Mouse (Mus musculus): ENCODE measurements at regions not wholly inside any gene's neighbourhood (a gene's known extent, or its start where the extent isn't known, plus 50 kb on each side); places are given as distances from the start of the nearest gene placed in this dataset.

DNA sequence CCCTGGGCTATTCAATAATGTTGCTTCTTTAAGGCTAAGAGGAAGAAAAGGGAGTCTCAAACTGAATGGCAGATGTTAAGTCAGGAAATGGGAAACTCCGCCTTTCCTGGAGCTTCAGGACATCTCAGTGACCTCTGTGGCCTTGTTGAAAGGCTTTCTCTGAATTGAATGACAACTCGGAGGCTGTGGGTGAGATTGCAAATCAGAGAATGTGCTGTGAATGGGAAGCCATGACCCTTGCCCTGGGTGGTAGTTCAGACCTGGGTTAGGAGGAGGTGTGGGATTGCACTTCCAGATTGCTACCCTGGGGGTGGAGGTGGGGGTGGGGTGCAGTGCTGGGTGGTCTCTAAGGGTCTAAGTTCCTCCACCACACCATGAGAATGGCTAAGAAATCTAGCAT lies 213.8 kb upstream of the Rbms1 start:
- Histone ChIP-seq H3K4me1 (peaks cover 4% of the 10 kb centered on the region; the same call in 1 of the 2 replicates), H3K36me3 (no peaks in the 10 kb centered on the region), H3K9ac (no peak overlapping the region), H3K27ac (peak overlapping the region; percentile 13; the same call in 1 of the 2 replicates), H3K4me2 (no peak overlapping the region), H3K4me3 (replicated peaks) (no peak overlapping the region), H3K9me3 (replicated peaks) (no peaks in the 10 kb centered on the region), H3K27me3 (no peaks in the 10 kb centered on the region)
- 14% methylated on average over 2 of the region's 2 CpGs for WGBS
- ATAC-seq (replicated peaks; ENCODE audit: low FRiP score), result no peak

DNA sequence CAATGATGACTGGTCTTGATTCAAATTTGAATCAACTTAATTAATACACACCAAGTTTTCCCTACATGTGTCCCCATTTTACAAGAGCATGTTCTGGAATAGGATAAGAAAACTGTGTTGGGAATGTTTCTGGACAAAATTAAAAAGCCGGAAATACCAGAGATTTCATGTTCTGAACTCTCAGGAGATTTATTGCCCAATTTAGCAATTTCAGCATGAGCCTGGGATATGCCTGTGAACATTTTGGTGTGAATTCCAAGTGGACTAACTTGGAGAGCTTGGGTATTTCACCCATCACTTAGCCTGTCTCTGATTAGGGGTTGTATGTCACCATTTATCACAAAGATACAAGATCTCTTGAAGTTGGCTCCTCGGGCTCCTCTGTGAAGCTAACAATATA lies 210.6 kb upstream of the Rbms1 start:
- 27% methylated on average over 2 of the region's 2 CpGs for WGBS
- Histone ChIP-seq H3K9ac (no peak overlapping the region), H3K4me3 (replicated peaks) (no peak overlapping the region), H3K27me3 (no peaks in the 10 kb centered on the region), H3K4me2 (no peak overlapping the region), H3K27ac (0 out of 2 replicates have a peak overlapping the region, but pooled peaks have one; percentile 28), H3K36me3 (no peaks in the 10 kb centered on the region), H3K4me1 (peaks cover 4% of the 10 kb centered on the region; the same call in 1 of the 2 replicates), H3K9me3 (replicated peaks) (no peaks in the 10 kb centered on the region)
- ATAC-seq (replicated peaks; ENCODE audit: low FRiP score), result no peak

DNA sequence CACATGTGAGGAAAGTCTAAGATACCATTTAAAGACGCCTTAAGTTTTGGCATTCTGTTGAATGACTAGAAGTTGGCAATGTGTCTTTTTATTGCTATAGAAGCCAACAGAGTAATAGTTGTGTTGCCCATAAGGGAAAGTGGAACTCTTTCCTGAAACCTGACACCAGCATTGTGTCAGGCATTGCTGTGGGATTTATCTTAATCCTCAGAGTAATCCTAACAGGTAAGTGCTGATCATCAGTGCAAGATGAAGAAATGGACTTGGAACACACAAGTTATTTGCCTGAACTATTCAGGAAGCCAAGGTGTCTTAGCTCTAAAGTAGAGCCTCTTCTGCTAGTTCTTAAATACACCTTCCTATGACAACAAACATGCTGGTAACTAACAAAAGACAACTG lies 198.3 kb upstream of the Rbms1 start:
- H3K4me1 ChIP-seq, result no peaks in the 10 kb centered on the region
- WGBS, result 85% methylated on average over 1 of the region's 1 CpGs
- no peaks in the 10 kb centered on the region for H3K27me3 ChIP-seq
- no peak for ATAC-seq (replicated peaks; ENCODE audit: low FRiP score)
- H3K9ac ChIP-seq, result no peak overlapping the region
- H3K36me3 ChIP-seq, result no peaks in the 10 kb centered on the region
- H3K4me2 ChIP-seq, result no peak overlapping the region
- H3K27ac ChIP-seq, result no peak overlapping the region
- H3K9me3 ChIP-seq (replicated peaks), result no peaks in the 10 kb centered on the region
- H3K4me3 ChIP-seq (replicated peaks), result no peak overlapping the region

DNA sequence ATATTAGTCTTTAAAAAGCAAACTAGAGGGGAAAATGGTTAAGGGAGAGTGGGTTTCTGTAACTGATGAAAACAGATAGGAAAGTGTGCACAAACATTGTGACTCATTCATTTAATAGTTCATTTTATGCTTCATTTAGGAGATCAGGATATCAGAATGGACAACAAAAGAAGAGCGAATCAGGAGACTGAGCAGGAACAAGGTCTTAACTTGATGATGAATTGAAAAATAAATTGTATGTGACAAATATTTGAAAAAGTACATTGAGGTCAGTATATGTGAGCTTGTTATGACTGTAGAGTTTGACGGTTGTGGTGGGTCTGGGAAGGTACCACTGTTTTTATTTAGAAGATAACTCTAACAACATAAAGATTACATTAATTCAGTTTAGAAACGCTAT lies 196.8 kb upstream of the Rbms1 start:
- no peak overlapping the region for H3K4me2 ChIP-seq
- H3K27me3 ChIP-seq, result no peaks in the 10 kb centered on the region
- ATAC-seq (replicated peaks; ENCODE audit: low FRiP score), result no peak
- no peak overlapping the region for H3K27ac ChIP-seq
- H3K4me1 ChIP-seq, result no peaks in the 10 kb centered on the region
- no peak overlapping the region for H3K9ac ChIP-seq
- WGBS, result 77% methylated on average over 3 of the region's 3 CpGs
- H3K4me3 ChIP-seq (replicated peaks), result no peak overlapping the region
- no peaks in the 10 kb centered on the region for H3K9me3 ChIP-seq (replicated peaks)
- no peaks in the 10 kb centered on the region for H3K36me3 ChIP-seq

DNA sequence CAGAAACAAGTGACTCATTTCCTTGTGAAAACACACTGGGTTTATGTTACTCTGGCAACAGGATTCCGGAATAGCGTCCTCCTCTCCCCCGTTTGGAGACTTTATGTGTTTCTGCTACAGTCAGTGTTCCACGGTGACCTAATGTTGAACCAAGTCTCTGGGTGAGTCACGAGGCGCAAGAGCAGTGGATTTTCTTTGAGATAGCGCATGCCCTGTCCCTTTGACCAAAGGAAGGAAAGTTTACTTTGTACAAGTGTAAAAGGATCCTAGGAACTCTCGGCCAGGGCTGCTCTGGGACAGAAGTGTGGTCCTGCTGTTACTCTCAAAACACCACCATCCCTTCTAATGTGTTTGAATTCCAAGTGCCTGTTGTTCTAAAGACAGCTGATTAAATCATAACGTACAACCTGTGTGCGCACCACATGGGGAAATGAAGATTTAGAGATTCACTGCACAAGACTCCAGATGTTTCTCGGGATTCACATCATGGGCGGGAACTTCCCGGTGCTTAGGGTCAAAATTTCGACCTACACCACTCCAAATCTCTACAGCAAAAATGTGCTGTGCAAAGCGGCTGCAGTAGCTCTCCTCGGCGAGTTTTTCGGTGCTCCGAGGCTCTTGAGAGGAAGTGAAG lies 176.1 kb upstream of the Rbms1 start:
- peak overlapping the region; percentile 15; the same call in 1 of the 2 replicates for H3K4me3 ChIP-seq (replicated peaks)
- H3K9ac ChIP-seq, result no peak overlapping the region
- H3K4me1 ChIP-seq, result peaks cover 25% of the 10 kb centered on the region
- no peaks in the 10 kb centered on the region for H3K27me3 ChIP-seq
- peak; percentile 93 for ATAC-seq (replicated peaks; ENCODE audit: low FRiP score)
- peak overlapping the region; percentile 79 for H3K27ac ChIP-seq
- 11% methylated on average over 19 of the region's 19 CpGs for WGBS
- H3K9me3 ChIP-seq (replicated peaks), result no peaks in the 10 kb centered on the region
- H3K4me2 ChIP-seq, result peak overlapping the region; percentile 52
- H3K36me3 ChIP-seq, result no peaks in the 10 kb centered on the region

DNA sequence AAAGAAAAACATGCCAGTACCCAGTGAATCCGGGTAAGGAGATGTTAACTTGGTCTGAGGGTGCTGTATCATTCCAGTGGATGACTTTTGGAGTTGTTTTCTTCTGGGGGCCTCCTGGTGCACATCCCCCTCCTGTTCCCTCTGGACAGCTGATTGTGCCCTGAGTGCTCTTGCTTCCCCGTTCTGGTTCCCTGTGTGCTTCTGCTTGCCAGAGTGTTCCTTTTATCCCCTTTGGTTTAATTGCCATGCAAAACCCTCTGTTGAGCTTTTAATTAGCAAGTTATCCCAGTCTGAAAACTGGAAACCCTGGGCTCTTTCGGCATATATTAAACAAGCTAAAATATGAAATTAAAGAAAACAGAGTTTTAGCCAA lies 175.6 kb upstream of the Rbms1 start:
- no peaks in the 10 kb centered on the region for H3K9me3 ChIP-seq (replicated peaks)
- peak overlapping the region; percentile 79 for H3K27ac ChIP-seq
- WGBS, result 13% methylated on average over 3 of the region's 3 CpGs
- H3K9ac ChIP-seq, result no peak overlapping the region
- H3K36me3 ChIP-seq, result no peaks in the 10 kb centered on the region
- peaks cover 25% of the 10 kb centered on the region for H3K4me1 ChIP-seq
- H3K4me2 ChIP-seq, result peak overlapping the region; percentile 52
- no peaks in the 10 kb centered on the region for H3K27me3 ChIP-seq
- no peak overlapping the region for H3K4me3 ChIP-seq (replicated peaks)
- ATAC-seq (replicated peaks; ENCODE audit: low FRiP score), result peak; percentile 69

DNA sequence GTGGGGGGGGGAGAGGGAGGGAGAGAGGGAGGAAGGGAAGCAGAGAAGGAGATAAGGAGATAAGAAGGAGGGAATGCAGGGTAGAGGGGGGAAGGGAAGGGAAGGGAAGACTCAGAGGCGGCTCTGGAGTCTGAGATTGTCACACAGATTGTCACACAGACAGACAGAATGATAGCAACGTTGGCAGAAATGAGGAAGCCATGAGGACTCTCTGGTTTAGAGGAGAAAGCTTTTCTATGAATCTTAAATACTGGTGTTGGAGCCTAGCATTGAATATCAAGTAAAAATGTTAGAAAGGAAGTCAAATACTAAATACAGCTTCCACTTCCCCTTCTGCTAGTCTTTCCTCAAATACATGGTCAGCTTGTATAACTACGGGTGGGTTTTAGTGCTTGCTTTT lies 174.4 kb upstream of the Rbms1 start:
- 54% methylated on average over 3 of the region's 3 CpGs for WGBS
- H3K27me3 ChIP-seq, result no peaks in the 10 kb centered on the region
- no peak overlapping the region for H3K4me3 ChIP-seq (replicated peaks)
- H3K4me1 ChIP-seq, result peaks cover 25% of the 10 kb centered on the region
- no peak overlapping the region for H3K4me2 ChIP-seq
- no peak for ATAC-seq (replicated peaks; ENCODE audit: low FRiP score)
- no peak overlapping the region for H3K9ac ChIP-seq
- H3K36me3 ChIP-seq, result no peaks in the 10 kb centered on the region
- H3K9me3 ChIP-seq (replicated peaks), result no peaks in the 10 kb centered on the region
- H3K27ac ChIP-seq, result no peak overlapping the region

DNA sequence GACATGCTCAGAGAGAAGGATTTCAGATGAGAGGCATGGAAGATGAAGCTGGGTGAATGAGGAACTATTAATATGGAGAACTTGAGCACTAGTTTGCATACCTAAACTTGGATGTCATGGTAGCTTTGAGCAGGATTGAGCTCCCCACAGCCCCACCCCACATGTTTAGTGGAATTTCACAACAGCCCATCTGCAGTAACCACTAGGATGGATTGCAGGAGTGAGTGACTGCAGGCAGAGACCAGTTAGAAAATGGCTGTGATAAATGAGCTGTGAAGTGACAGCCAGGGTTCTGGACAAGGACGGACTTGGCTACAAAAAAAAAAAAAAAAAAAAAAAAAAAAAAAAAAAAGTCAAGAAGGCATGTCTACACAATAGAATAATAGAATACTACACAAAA lies 173.9 kb upstream of the Rbms1 start:
- Histone ChIP-seq H3K9me3 (replicated peaks) (no peaks in the 10 kb centered on the region), H3K4me3 (replicated peaks) (no peak overlapping the region), H3K27me3 (no peaks in the 10 kb centered on the region), H3K4me2 (no peak overlapping the region), H3K27ac (no peak overlapping the region), H3K36me3 (no peaks in the 10 kb centered on the region), H3K9ac (no peak overlapping the region), H3K4me1 (peaks cover 25% of the 10 kb centered on the region)
- WGBS, result 6% methylated on average over 1 of the region's 1 CpGs
- no peak for ATAC-seq (replicated peaks; ENCODE audit: low FRiP score)

DNA sequence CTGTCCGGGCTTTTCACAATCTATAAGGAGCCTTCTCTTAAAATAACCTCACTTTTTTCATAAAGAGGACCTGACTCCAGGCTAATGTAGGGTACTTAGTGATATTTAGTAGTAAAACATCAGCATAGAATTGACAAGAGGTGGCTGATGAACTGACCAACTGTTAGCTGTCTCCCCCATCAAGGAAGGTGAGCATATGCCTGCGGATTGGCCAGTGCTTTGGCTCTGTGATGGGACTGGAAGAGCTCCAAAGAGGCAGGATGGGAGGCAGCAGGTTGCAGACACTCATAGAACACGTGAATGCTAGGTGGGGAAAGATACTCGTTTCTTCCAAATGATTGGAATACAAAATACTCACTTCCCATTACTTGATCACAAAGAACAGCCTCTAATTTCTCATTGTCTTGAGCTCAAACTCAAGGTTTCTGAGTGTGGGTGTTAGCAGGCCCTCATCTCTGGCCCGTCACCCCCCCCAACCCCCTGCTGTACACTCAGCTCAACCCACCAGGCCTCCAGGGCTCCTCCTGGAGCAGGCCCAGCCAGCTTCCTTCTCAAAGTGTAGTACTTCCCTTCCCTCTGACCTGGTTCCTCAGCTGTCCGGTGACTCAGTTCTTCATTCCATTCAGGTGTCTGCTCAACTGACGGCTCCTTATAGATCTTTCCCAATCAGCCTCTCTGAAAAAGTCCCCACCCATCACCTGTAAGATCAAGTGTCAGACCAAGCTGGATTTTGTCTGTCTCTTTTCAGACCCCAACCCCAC lies 160.2 kb upstream of the Rbms1 start:
- ATAC-seq (replicated peaks; ENCODE audit: low FRiP score), result no peak

DNA sequence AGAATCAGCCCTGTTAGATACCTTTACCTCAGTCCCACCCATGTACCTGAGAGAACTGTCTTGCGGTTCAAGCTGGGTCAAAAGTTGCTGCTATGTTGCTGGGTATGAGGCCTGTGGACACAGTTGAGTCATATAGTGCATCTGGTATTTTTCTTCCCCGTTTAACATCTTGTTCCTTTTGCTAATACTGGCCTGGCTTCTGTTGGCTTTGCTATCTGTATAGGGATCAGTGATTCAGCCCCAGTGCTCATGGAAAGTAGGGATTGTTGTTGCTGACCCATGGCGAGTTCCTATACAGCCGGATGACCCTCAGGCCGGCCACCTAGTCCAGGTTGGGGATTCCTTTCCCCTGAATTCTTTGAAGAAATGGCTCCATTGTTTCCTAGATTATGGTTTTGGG lies 158.3 kb upstream of the Rbms1 start:
- no peak overlapping the region for H3K4me2 ChIP-seq
- 80% methylated on average over 5 of the region's 5 CpGs for WGBS

More for the DNA sequence above, 160.2 kb upstream of the Rbms1 start:
- no peaks in the 10 kb centered on the region for H3K4me1 ChIP-seq
- H3K4me2 ChIP-seq, result no peak overlapping the region
- no peaks in the 10 kb centered on the region for H3K27me3 ChIP-seq
- H3K9ac ChIP-seq, result no peak overlapping the region
- no peak overlapping the region for H3K4me3 ChIP-seq (replicated peaks)
- H3K36me3 ChIP-seq, result no peaks in the 10 kb centered on the region
- no peaks in the 10 kb centered on the region for H3K9me3 ChIP-seq (replicated peaks)
- no peak overlapping the region for H3K27ac ChIP-seq
- WGBS, result 83% methylated on average over 7 of the region's 7 CpGs

DNA sequence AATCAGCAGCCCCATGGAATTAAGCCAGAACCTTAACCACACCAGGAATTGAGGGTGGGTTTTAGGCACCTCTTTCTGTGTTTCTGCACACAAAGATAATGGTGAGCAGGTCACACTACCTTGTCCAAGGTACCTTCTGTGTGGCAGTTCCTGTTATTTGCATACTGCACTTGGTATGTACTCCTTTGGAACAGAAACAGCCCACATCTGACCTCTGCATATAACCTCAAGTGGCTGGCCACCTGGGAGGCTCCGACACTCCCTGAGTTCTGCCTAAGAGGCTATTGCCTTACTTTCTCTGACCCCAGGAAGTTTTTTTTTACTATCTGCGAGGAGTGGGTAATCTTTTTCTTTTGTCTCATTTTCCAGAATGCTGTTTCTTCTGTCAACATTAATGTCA lies 151.6 kb upstream of the Rbms1 start:
- H3K9me3 ChIP-seq (replicated peaks), result no peaks in the 10 kb centered on the region
- WGBS, result 32% methylated on average over 2 of the region's 2 CpGs
- H3K27me3 ChIP-seq, result no peaks in the 10 kb centered on the region
- peaks cover 6% of the 10 kb centered on the region; the same call in 1 of the 2 replicates for H3K4me1 ChIP-seq
- no peak overlapping the region for H3K4me3 ChIP-seq (replicated peaks)
- no peak for ATAC-seq (replicated peaks; ENCODE audit: low FRiP score)
- H3K4me2 ChIP-seq, result no peak overlapping the region
- H3K9ac ChIP-seq, result no peak overlapping the region
- H3K36me3 ChIP-seq, result no peaks in the 10 kb centered on the region
- H3K27ac ChIP-seq, result no peak overlapping the region

More for the DNA sequence above, 158.3 kb upstream of the Rbms1 start:
- Histone ChIP-seq H3K9me3 (replicated peaks) (no peaks in the 10 kb centered on the region), H3K9ac (no peak overlapping the region), H3K4me1 (no peaks in the 10 kb centered on the region), H3K36me3 (no peaks in the 10 kb centered on the region), H3K27ac (no peak overlapping the region), H3K27me3 (no peaks in the 10 kb centered on the region), H3K4me3 (replicated peaks) (no peak overlapping the region)
- ATAC-seq (replicated peaks; ENCODE audit: low FRiP score), result no peak

DNA sequence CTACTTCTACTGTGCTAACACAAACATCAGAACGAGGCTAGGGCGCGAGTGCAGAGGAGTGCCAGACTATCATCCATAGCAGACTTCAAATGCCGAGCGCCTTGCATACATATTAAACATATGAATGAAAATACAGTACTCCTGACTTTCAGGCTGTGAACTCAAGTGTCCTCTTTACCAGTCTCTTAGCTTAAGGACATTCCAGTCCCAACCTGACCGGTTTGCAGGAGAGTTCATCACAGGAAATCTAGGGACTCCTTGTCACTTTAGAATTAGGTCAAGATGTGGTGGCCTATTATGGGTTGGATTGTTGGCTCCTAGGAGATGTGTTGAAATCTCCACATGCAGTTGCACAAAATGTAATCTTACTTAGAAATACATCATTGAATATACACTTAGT lies 150.9 kb upstream of the Rbms1 start:
- Histone ChIP-seq H3K9ac (no peak overlapping the region), H3K27ac (no peak overlapping the region), H3K27me3 (no peaks in the 10 kb centered on the region), H3K4me1 (peaks cover 6% of the 10 kb centered on the region; the same call in 1 of the 2 replicates), H3K4me3 (replicated peaks) (no peak overlapping the region), H3K4me2 (no peak overlapping the region), H3K9me3 (replicated peaks) (no peaks in the 10 kb centered on the region), H3K36me3 (no peaks in the 10 kb centered on the region)
- WGBS, result 83% methylated on average over 6 of the region's 6 CpGs
- no peak for ATAC-seq (replicated peaks; ENCODE audit: low FRiP score)
